Mouse (Mus musculus): Measurements from ENCODE around the gene Fam229a. TPM values are rescaled to one million over a fixed set of nuclear protein-coding genes. Genes with fewer than 3 reads are reported as not detected.

Gene Fam229a
- not detected in 2 replicates for polyA plus RNA-seq (2014; fragmentation: Nextera tagmentation; extraction: Ambion mirVana)

- Histone ChIP-seq H3K9me3 (ENCODE audit: control insufficient read depth, low read length) (no peaks in the 10 kb centered on the region), H3K27ac (ENCODE audit: low read depth, low read length) (no peak within 1 kb of the TSS)
- ATAC-seq (ENCODE audit: insufficient read depth, low FRiP score, low TSS enrichment), result no peak
These were observed at the start of gene Fam229a, which contains the start of gene Tssk3 for GRCm38 (mm10) chr4:129490972-129491880. Gene Fam229a (plus strand): TSS chr4:129491190. Gene Tssk3 (minus strand): TSS chr4:129491022.

DNA sequence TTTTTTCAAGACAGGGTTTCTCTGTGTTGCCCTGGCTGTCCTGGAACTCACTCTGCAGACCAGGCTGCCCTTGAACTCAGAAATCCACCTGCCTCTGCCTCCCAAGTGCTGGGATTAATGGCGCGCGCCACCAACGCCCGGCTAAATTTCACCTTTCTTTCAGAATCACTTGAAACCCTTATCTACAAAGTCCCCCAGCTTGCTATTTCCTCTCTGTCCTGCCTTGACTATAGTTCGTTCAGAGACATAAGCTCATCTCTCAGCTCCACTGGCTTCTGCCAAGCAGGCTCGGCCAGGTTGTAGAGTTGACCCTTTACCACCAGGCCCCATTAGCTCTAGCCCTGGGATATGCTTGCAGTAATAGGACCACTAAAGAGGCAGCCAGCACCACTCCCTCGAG lies 43.6 kb upstream of the Fam229a start:
- no peak for ATAC-seq (ENCODE audit: insufficient read depth, low FRiP score, low TSS enrichment)
- Histone ChIP-seq H3K4me3 (ENCODE audit: low read depth, low read length) (no peak overlapping the region), H3K4me1 (ENCODE audit: control insufficient read depth, insufficient read depth, low read length) (no peaks in the 10 kb centered on the region), H3K36me3 (ENCODE audit: control insufficient read depth, insufficient read depth, low read length) (no peaks in the 10 kb centered on the region), H3K27me3 (ENCODE audit: control insufficient read depth, insufficient read depth, low read length) (no peaks in the 10 kb centered on the region), H3K4me2 (ENCODE audit: low read depth) (no peak overlapping the region), H3K9me3 (ENCODE audit: control insufficient read depth, low read length) (no peaks in the 10 kb centered on the region), H3K27ac (ENCODE audit: low read depth, low read length) (no peak overlapping the region), H3K9ac (ENCODE audit: low read length) (no peak overlapping the region)
- DNase-seq (ENCODE audit: low spot score), result no peak
- WGBS, result 87% methylated on average over 8 of the region's 8 CpGs

More at GRCm38 (mm10) chr4:129490972-129491880, at the start of gene Fam229a, which contains the start of gene Tssk3:
- DNase-seq (ENCODE audit: low spot score), result peak; percentile 37
- Histone ChIP-seq H3K4me1 (ENCODE audit: control insufficient read depth, insufficient read depth, low read length) (peaks cover 11% of the 10 kb centered on the region), H3K27me3 (ENCODE audit: control insufficient read depth, insufficient read depth, low read length) (peaks cover 15% of the 10 kb centered on the region), H3K36me3 (ENCODE audit: control insufficient read depth, insufficient read depth, low read length) (peaks cover 2% of the 10 kb centered on the region), H3K4me2 (ENCODE audit: low read depth) (peak within 1 kb of the TSS; percentile 41), H3K4me3 (ENCODE audit: low read depth, low read length) (peak within 1 kb of the TSS; percentile 27), H3K9ac (ENCODE audit: low read length) (peak within 1 kb of the TSS; percentile 31)
- 3% methylated on average over 67 of the region's 70 CpGs for WGBS

DNA sequence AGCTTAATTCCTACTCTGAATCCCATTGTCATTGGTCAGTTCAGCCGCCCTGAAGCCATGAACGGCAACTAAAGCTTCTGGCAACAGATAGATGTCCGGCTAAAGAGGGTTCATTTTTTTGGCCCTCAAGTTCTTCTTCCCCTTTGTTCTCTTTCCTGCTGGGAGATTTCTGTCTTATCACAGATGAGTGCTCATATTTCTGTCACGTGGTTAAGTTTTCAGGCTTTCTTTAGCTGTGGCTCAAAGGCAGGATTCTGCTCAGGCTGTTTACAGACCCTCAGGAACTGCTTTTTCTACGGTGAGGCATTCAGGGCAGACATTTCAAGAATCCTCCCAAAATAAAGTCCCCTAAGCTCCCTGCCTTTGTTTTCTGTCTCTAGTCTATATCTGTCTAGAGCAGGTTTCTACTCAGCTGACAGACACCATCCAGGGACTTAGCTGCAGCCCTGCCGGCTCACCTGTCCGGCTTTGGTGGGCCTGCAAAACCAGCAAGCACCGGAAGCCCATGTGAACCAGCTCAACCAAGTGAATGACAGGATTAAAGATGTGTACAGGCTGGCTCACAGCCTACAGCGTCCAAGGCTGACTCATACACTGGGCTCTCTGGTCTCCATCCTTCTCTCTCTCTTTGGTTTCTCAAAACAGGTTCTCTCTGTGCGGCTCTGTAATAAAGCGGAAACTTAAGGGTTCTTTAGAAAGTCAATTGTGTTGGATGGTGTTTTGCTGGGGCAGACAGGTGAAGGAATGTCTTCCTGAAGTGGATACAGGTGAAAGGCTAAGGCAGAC lies 43.0 kb upstream of the Fam229a start:
- DNase-seq (ENCODE audit: low spot score), result no peak
- 89% methylated on average over 11 of the region's 11 CpGs for WGBS
- Histone ChIP-seq H3K4me1 (ENCODE audit: control insufficient read depth, insufficient read depth, low read length) (no peaks in the 10 kb centered on the region), H3K9ac (ENCODE audit: low read length) (no peak overlapping the region), H3K4me2 (ENCODE audit: low read depth) (no peak overlapping the region), H3K27ac (ENCODE audit: low read depth, low read length) (no peak overlapping the region), H3K9me3 (ENCODE audit: control insufficient read depth, low read length) (no peaks in the 10 kb centered on the region), H3K27me3 (ENCODE audit: control insufficient read depth, insufficient read depth, low read length) (no peaks in the 10 kb centered on the region), H3K4me3 (ENCODE audit: low read depth, low read length) (no peak overlapping the region), H3K36me3 (ENCODE audit: control insufficient read depth, insufficient read depth, low read length) (no peaks in the 10 kb centered on the region)
- ATAC-seq (ENCODE audit: insufficient read depth, low FRiP score, low TSS enrichment), result no peak

GRCm38 (mm10) chr4:129448713-129449112 lies 42.3 kb upstream of the Fam229a start:
- no peak overlapping the region for H3K9ac ChIP-seq (ENCODE audit: low read length)
- H3K27me3 ChIP-seq (ENCODE audit: control insufficient read depth, insufficient read depth, low read length), result no peaks in the 10 kb centered on the region
- ATAC-seq (ENCODE audit: insufficient read depth, low FRiP score, low TSS enrichment) (no peak), DNase-seq (ENCODE audit: low spot score) (no peak)
- H3K36me3 ChIP-seq (ENCODE audit: control insufficient read depth, insufficient read depth, low read length), result no peaks in the 10 kb centered on the region
- H3K4me3 ChIP-seq (ENCODE audit: low read depth, low read length), result no peak overlapping the region
- no peak overlapping the region for H3K27ac ChIP-seq (ENCODE audit: low read depth, low read length)
- no peak overlapping the region for H3K4me2 ChIP-seq (ENCODE audit: low read depth)
- H3K9me3 ChIP-seq (ENCODE audit: control insufficient read depth, low read length), result no peaks in the 10 kb centered on the region
- no peaks in the 10 kb centered on the region for H3K4me1 ChIP-seq (ENCODE audit: control insufficient read depth, insufficient read depth, low read length)
- WGBS, result 87% methylated on average over 6 of the region's 6 CpGs

GRCm38 (mm10) chr4:129450851-129451250 lies 40.1 kb upstream of the Fam229a start:
- no peak for ATAC-seq (ENCODE audit: insufficient read depth, low FRiP score, low TSS enrichment)
- Histone ChIP-seq H3K9ac (ENCODE audit: low read length) (no peak overlapping the region), H3K27me3 (ENCODE audit: control insufficient read depth, insufficient read depth, low read length) (no peaks in the 10 kb centered on the region), H3K27ac (ENCODE audit: low read depth, low read length) (no peak overlapping the region), H3K9me3 (ENCODE audit: control insufficient read depth, low read length) (no peaks in the 10 kb centered on the region), H3K4me2 (ENCODE audit: low read depth) (no peak overlapping the region), H3K4me3 (ENCODE audit: low read depth, low read length) (no peak overlapping the region), H3K36me3 (ENCODE audit: control insufficient read depth, insufficient read depth, low read length) (no peaks in the 10 kb centered on the region), H3K4me1 (ENCODE audit: control insufficient read depth, insufficient read depth, low read length) (no peaks in the 10 kb centered on the region)
- WGBS, result 76% methylated on average over 2 of the region's 2 CpGs
- DNase-seq (ENCODE audit: low spot score), result no peak

DNA sequence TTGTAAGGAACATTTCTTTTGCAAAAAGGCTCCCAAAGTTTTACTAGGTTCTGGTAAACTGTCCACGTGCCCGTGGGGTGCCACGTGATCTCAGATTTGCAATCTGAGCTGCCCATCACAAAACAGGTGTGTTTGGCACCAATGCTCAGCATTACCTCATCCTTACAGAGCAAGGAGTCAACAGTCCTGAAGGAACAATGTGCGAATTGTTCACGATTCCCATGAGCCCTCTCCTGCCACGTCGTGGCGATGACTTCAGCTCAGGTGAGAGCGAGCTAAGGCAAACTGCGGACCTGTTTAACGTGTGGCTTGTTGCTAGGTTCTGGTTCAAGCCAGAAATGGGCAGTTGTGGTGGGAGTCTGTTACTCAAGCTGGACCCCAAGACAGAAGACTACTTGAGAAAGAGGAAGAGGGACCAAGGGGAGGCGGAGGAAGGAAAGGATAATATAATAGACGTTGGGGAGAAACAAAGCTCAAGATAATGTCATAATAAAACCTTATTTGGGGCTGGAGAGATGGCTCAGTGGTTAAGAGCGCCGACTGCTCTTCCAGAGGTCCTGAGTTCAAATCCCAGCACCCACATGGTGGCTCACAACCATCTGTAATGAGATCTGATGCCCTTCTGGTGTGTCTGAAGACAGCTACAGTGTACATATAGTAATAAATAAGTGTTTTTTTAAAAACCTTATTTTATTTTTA lies 39.4 kb upstream of the Fam229a start:
- Histone ChIP-seq H3K9me3 (ENCODE audit: control insufficient read depth, low read length) (no peaks in the 10 kb centered on the region), H3K27me3 (ENCODE audit: control insufficient read depth, insufficient read depth, low read length) (no peaks in the 10 kb centered on the region), H3K36me3 (ENCODE audit: control insufficient read depth, insufficient read depth, low read length) (no peaks in the 10 kb centered on the region), H3K4me3 (ENCODE audit: low read depth, low read length) (no peak overlapping the region), H3K9ac (ENCODE audit: low read length) (no peak overlapping the region), H3K27ac (ENCODE audit: low read depth, low read length) (no peak overlapping the region), H3K4me1 (ENCODE audit: control insufficient read depth, insufficient read depth, low read length) (no peaks in the 10 kb centered on the region), H3K4me2 (ENCODE audit: low read depth) (no peak overlapping the region)
- ATAC-seq (ENCODE audit: insufficient read depth, low FRiP score, low TSS enrichment) (no peak), DNase-seq (ENCODE audit: low spot score) (no peak)
- WGBS, result 88% methylated on average over 15 of the region's 15 CpGs

DNA sequence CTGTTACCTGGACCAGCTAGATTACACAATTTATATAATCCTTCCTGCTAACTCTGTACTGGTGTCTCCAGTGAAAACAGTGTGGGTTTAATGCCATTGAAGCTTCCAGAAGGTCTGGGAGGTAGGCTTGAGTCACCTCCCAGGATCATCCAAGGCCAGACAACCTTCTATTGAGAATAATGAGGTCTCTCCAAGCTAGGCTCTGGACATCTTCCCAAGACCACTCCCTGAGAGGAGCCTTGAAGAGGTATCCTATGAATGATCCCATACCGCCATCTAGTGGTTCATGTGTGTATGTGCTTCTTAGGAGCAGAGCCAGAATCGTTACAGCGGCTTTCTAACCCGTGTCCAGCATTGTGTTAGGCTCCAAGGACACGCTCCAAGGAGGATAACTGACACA lies 35.7 kb upstream of the Fam229a start:
- H3K27me3 ChIP-seq (ENCODE audit: control insufficient read depth, insufficient read depth, low read length), result no peaks in the 10 kb centered on the region
- H3K27ac ChIP-seq (ENCODE audit: low read depth, low read length), result no peak overlapping the region
- peak; percentile 61 for DNase-seq (ENCODE audit: low spot score)
- no peaks in the 10 kb centered on the region for H3K36me3 ChIP-seq (ENCODE audit: control insufficient read depth, insufficient read depth, low read length)
- no peak for ATAC-seq (ENCODE audit: insufficient read depth, low FRiP score, low TSS enrichment)
- 3% methylated on average over 5 of the region's 5 CpGs for WGBS
- no peak overlapping the region for H3K9ac ChIP-seq (ENCODE audit: low read length)
- H3K9me3 ChIP-seq (ENCODE audit: control insufficient read depth, low read length), result no peaks in the 10 kb centered on the region
- no peaks in the 10 kb centered on the region for H3K4me1 ChIP-seq (ENCODE audit: control insufficient read depth, insufficient read depth, low read length)
- H3K4me2 ChIP-seq (ENCODE audit: low read depth), result no peak overlapping the region
- no peak overlapping the region for H3K4me3 ChIP-seq (ENCODE audit: low read depth, low read length)

DNA sequence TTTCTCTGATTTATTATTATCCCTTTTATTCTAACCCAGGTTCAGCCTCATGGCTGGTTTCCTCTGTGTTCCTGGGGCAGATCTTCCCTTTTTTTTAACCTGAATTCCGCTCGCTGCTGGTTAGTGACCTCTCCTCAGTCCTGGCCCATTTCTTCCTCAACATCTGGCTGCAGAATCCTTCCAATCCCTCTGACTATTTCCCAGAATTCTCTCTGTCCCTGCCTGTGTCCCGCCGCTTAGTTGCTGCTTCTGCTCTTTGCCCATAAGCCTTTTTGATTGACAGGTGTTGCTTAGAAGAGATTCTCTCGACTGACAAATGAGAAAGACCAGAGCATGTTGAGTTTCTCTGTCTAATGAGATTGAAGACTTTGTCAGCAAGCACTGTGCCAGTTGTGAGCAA lies 34.9 kb upstream of the Fam229a start:
- Histone ChIP-seq H3K4me2 (ENCODE audit: low read depth) (no peak overlapping the region), H3K9ac (ENCODE audit: low read length) (no peak overlapping the region), H3K27ac (ENCODE audit: low read depth, low read length) (no peak overlapping the region), H3K4me1 (ENCODE audit: control insufficient read depth, insufficient read depth, low read length) (no peaks in the 10 kb centered on the region), H3K4me3 (ENCODE audit: low read depth, low read length) (no peak overlapping the region), H3K27me3 (ENCODE audit: control insufficient read depth, insufficient read depth, low read length) (no peaks in the 10 kb centered on the region), H3K36me3 (ENCODE audit: control insufficient read depth, insufficient read depth, low read length) (no peaks in the 10 kb centered on the region), H3K9me3 (ENCODE audit: control insufficient read depth, low read length) (no peaks in the 10 kb centered on the region)
- ATAC-seq (ENCODE audit: insufficient read depth, low FRiP score, low TSS enrichment) (no peak), DNase-seq (ENCODE audit: low spot score) (no peak)
- 62% methylated on average over 5 of the region's 5 CpGs for WGBS
